Mouse (Mus musculus) intestine, postnatal 0 days (tissue): ENCODE results near the gene Cdyl. TPM values are rescaled to one million over a fixed set of nuclear protein-coding genes. Genes with fewer than 3 reads are reported as not detected.

Experiments
- ATAC-seq: fragments of 200-750 bp; cut with Nextera tagmentation; 2 replicates; pipeline ENCODE4 v1.8.0; 2017; ENCODE audit warnings: mild to moderate bottlenecking, moderate TSS enrichment, moderate library complexity
- H3K27ac ChIP-seq: fragments of 300-500 bp; sonication (generic); 2 replicates; pipeline ENCODE4 v1.5.1; 2014; ENCODE audit warnings: mild to moderate bottlenecking, low read depth, low read length, moderate library complexity
- H3K27me3 ChIP-seq: fragments of 300-500 bp; sonication (generic); replicated peaks from 2 replicates; pipeline ENCODE4 v1.6.1; 2014; ENCODE audit warnings: low read length, mixed read lengths; ENCODE audit not compliant: control insufficient read depth, insufficient read depth
- H3K36me3 ChIP-seq: fragments of 300-500 bp; sonication (generic); 2 replicates; pipeline ENCODE4 v1.6.1; 2014; ENCODE audit warnings: mild to moderate bottlenecking, moderate library complexity; ENCODE audit not compliant: control insufficient read depth, insufficient read depth
- H3K4me1 ChIP-seq: fragments of 300-500 bp; sonication (generic); replicated peaks from 2 replicates; pipeline ENCODE4 v1.6.1; 2014; ENCODE audit warnings: antibody characterized with exemption, low read length, mixed read lengths; ENCODE audit not compliant: control insufficient read depth, insufficient read depth
- H3K4me2 ChIP-seq: fragments of 300-500 bp; sonication (generic); replicated peaks from 2 replicates; pipeline ENCODE4 v1.6.1; 2014; ENCODE audit warnings: low read depth, mild to moderate bottlenecking, moderate library complexity
- H3K4me3 ChIP-seq: fragments of 300-500 bp; sonication (generic); 2 replicates; pipeline ENCODE4 v1.5.1; 2014; ENCODE audit warnings: low read depth, low read length
- H3K9ac ChIP-seq: fragments of 300-500 bp; sonication (generic); 2 replicates; pipeline ENCODE4 v1.6.1; 2014; ENCODE audit warnings: mild to moderate bottlenecking, low read depth, low read length
- H3K9me3 ChIP-seq: fragments of 300-500 bp; sonication (generic); 2 replicates; pipeline ENCODE4 v1.6.1; 2016; ENCODE audit warnings: mixed run types; ENCODE audit not compliant: control insufficient read depth
- CTCF ChIP-seq: sonication (generic); IDR thresholded peaks from 2 replicates; pipeline ENCODE4 v1.5.1; 2016; ENCODE audit warnings: low read depth, mild to moderate bottlenecking, control low read depth, antibody characterized with exemption, moderate library complexity
- WGBS: fragments of 180-500 bp; shearing (Covaris S2); extraction: QIAGEN DNeasy Blood & Tissue Kit; methylation state at CpG from one replicate; pipeline ENCODE4 v1.1.7; 2014; 5-methylcytosine and 5-hydroxymethylcytosine counted together
- polyA plus RNA-seq: library from polyadenylated mRNA; unstranded; fragments of >200 nt; fragmentation: Nextera tagmentation; extraction: Ambion mirVana; gene quantifications from 2 replicates; pipeline ENCODE4 v1.2.1, GENCODE M21; 2015

Cdyl gene
- polyA plus RNA-seq, 1 experiment from 2014 or later, result 6.4 TPM

GRCm38 (mm10) chr13:35905378-35905777, 245.7 kb downstream of the Cdyl start:
- Histone ChIP-seq H3K4me2 (peak overlapping the region; percentile 78), H3K4me1 (no peaks in the 10 kb centered on the region), H3K4me3 (peak overlapping the region; percentile 78), H3K9me3 (no peaks in the 10 kb centered on the region), H3K27ac (no peak overlapping the region), H3K27me3 (no peaks in the 10 kb centered on the region), H3K36me3 (no peaks in the 10 kb centered on the region), H3K9ac (peak overlapping the region; percentile 56)
- WGBS, result under 1% methylated on average over 13 of the region's 13 CpGs
- no peak for TF ChIP-seq CTCF
- ATAC-seq, result no peak

DNA sequence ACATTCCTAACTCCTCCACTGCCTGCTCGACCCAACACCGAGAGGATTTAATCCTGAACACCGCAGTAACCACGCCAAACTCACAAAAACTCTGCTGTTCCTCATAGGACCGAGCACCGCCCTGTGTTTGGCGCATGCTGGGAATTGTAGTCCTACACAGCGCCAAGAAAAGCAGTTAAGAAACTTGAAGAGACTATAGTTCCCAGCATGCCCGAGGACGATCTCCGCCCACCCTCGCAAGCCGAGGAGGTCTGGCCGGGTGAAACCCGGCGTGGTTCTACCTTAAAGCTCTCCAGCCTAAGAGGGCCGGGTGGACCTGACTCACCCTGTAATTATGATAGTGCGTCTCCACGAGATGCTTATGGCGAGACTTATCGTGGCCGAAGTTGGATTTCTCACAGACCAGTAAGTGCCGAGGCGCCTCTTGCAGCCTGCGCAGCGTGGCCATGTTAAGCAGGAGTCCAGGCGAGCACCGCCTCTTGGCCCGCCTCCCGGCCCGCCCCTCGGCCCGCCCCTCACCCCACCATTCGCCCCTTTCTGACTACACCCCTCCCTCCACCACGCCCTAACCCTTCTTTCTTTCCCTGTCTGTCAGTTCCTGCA, 246.3 kb downstream of the Cdyl start, which contains the start of gene Rpp40:
Gene Rpp40, minus strand, starts transcription at position 481 of the 603 bp plus-strand sequence.
- peak within 1 kb of the TSS; percentile 56 for H3K9ac ChIP-seq
- H3K4me3 ChIP-seq, result peak within 1 kb of the TSS; percentile 78
- TF ChIP-seq CTCF, result no peak
- H3K27ac ChIP-seq, result no peak within 1 kb of the TSS
- peak; percentile 99 for ATAC-seq
- H3K36me3 ChIP-seq, result no peaks in the 10 kb centered on the region
- no peaks in the 10 kb centered on the region for H3K27me3 ChIP-seq
- no peaks in the 10 kb centered on the region for H3K9me3 ChIP-seq
- 1% methylated on average over 35 of the region's 35 CpGs for WGBS
- peak within 1 kb of the TSS; percentile 78 for H3K4me2 ChIP-seq
- H3K4me1 ChIP-seq, result no peaks in the 10 kb centered on the region

DNA sequence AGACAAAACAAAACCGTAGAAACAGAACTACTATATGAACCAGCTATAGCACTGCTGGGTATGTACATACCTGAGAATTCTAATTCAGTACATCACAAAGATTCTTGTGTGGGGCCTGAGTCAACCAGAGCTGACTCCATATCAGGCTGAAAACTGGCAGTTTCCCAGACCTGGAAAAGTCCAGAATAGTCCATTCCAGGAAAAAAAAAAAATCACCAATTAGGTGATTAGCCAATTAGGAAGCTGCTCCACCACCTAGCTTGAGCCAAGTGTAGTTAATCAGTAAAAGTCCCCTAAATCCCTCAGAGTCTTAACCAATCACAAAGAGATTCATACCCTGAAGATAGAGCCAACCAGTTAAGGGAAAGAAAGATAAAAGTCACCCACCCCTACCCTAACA, 251.8 kb downstream of the Cdyl start:
- no peak overlapping the region for H3K4me2 ChIP-seq
- no peaks in the 10 kb centered on the region for H3K4me1 ChIP-seq
- H3K27me3 ChIP-seq, result no peaks in the 10 kb centered on the region
- WGBS, result 91% methylated on average over 1 of the region's 1 CpGs
- no peak for TF ChIP-seq CTCF
- H3K9me3 ChIP-seq, result no peaks in the 10 kb centered on the region
- no peak overlapping the region for H3K4me3 ChIP-seq
- H3K9ac ChIP-seq, result no peak overlapping the region
- no peak overlapping the region for H3K27ac ChIP-seq
- H3K36me3 ChIP-seq, result no peaks in the 10 kb centered on the region
- ATAC-seq, result no peak

Other genes with a start within 250 kb of the Cdyl start
- 6.6 and 9.1 TPM in 2 replicates for gene Rpp40, start 246.5 kb downstream of the Cdyl start, polyA plus RNA-seq